Mouse (Mus musculus): ENCODE data around the gene Dnmt3b. TPM values are rescaled to one million over a fixed set of nuclear protein-coding genes. Genes with fewer than 3 reads are reported as not detected.
"Not testable (repeated sequence)": the region's sequence is repeated elsewhere in the genome, so short reads cannot be mapped to it uniquely, and the experiment has no call there.

Gene Dnmt3b
- polyA plus RNA-seq, 1 experiment, result 1.2 TPM

- DNase-seq (ENCODE audit: extremely low spot score in 1 of 2, low spot score in 1 of 2), result no peak
Observed at GRCm38 (mm10) chr2:153632871-153633226, 16.4 kb upstream of the Dnmt3b start.

GRCm38 (mm10) chr2:153633259-153633658 lies 16.0 kb upstream of the Dnmt3b start:
- DNase-seq (ENCODE audit: extremely low spot score in 1 of 2, low spot score in 1 of 2), result no peak

- DNase-seq (ENCODE audit: extremely low spot score in 1 of 2, low spot score in 1 of 2), result no peak
Observed at GRCm38 (mm10) chr2:153638977-153639680, 10.1 kb upstream of the Dnmt3b start.

GRCm38 (mm10) chr2:153642496-153642895 lies 6.8 kb upstream of the Dnmt3b start:
- no peak for DNase-seq (ENCODE audit: extremely low spot score in 1 of 2, low spot score in 1 of 2)

- no peak for DNase-seq (ENCODE audit: extremely low spot score in 1 of 2, low spot score in 1 of 2)
Observed at GRCm38 (mm10) chr2:153642999-153643398, 6.3 kb upstream of the Dnmt3b start.

GRCm38 (mm10) chr2:153648773-153649297 lies 415 bp upstream of the Dnmt3b start:
- no peak for DNase-seq (ENCODE audit: extremely low spot score in 1 of 2, low spot score in 1 of 2)

- no peak for DNase-seq (ENCODE audit: extremely low spot score in 1 of 2, low spot score in 1 of 2)
Observed at GRCm38 (mm10) chr2:153650014-153650687, 901 bp downstream of the Dnmt3b start.

- no peak for DNase-seq (ENCODE audit: extremely low spot score in 1 of 2, low spot score in 1 of 2)
Observed at GRCm38 (mm10) chr2:153651681-153652080, 2.4 kb downstream of the Dnmt3b start.

GRCm38 (mm10) chr2:153657659-153658058 lies 8.4 kb downstream of the Dnmt3b start:
- not testable (repeated sequence) for DNase-seq (ENCODE audit: extremely low spot score in 1 of 2, low spot score in 1 of 2)

- no peak for DNase-seq (ENCODE audit: extremely low spot score in 1 of 2, low spot score in 1 of 2)
Observed at GRCm38 (mm10) chr2:153660616-153661015, 11.4 kb downstream of the Dnmt3b start.

- no peak for DNase-seq (ENCODE audit: extremely low spot score in 1 of 2, low spot score in 1 of 2)
Observed at GRCm38 (mm10) chr2:153665401-153665800, 16.2 kb downstream of the Dnmt3b start.

- DNase-seq (ENCODE audit: extremely low spot score in 1 of 2, low spot score in 1 of 2), result peak; percentile 31 to 87
Observed at GRCm38 (mm10) chr2:153668754-153669376, 19.6 kb downstream of the Dnmt3b start.

- no peak for DNase-seq (ENCODE audit: extremely low spot score in 1 of 2, low spot score in 1 of 2)
Observed at GRCm38 (mm10) chr2:153670111-153670510, 20.9 kb downstream of the Dnmt3b start.

GRCm38 (mm10) chr2:153672619-153673018 lies 23.4 kb downstream of the Dnmt3b start:
- DNase-seq (ENCODE audit: extremely low spot score in 1 of 2, low spot score in 1 of 2), result no peak

GRCm38 (mm10) chr2:153675364-153675763 lies 26.1 kb downstream of the Dnmt3b start:
- not testable (repeated sequence) for DNase-seq (ENCODE audit: extremely low spot score in 1 of 2, low spot score in 1 of 2)

GRCm38 (mm10) chr2:153676944-153677343 lies 27.7 kb downstream of the Dnmt3b start:
- no peak for DNase-seq (ENCODE audit: extremely low spot score in 1 of 2, low spot score in 1 of 2)

- no peak for DNase-seq (ENCODE audit: extremely low spot score in 1 of 2, low spot score in 1 of 2)
Observed at GRCm38 (mm10) chr2:153677550-153677949, 28.3 kb downstream of the Dnmt3b start.

GRCm38 (mm10) chr2:153679959-153680358 lies 30.7 kb downstream of the Dnmt3b start:
- peak; percentile 26 to 56 for DNase-seq (ENCODE audit: extremely low spot score in 1 of 2, low spot score in 1 of 2)

GRCm38 (mm10) chr2:153693413-153693812 lies 44.2 kb downstream of the Dnmt3b start:
- DNase-seq (ENCODE audit: extremely low spot score in 1 of 2, low spot score in 1 of 2), result not testable (repeated sequence)

- peak in 1 of 2 experiments; percentile 33 for DNase-seq (ENCODE audit: extremely low spot score in 1 of 2, low spot score in 1 of 2)
Observed at GRCm38 (mm10) chr2:153694462-153695085, 45.3 kb downstream of the Dnmt3b start.

- DNase-seq (ENCODE audit: extremely low spot score in 1 of 2, low spot score in 1 of 2), result no peak
Observed at GRCm38 (mm10) chr2:153696352-153696751, 47.1 kb downstream of the Dnmt3b start, which contains the start of gene Dnmt3c. TSS of gene Dnmt3c (plus strand) at chr2:153696652.
